Mouse (Mus musculus) ovary, adult 2 months (tissue): ENCODE measurements around the gene Gpr3. TPM values are rescaled to one million over a fixed set of nuclear protein-coding genes. Genes with fewer than 3 reads are reported as not detected.

Experiments used
- polyA plus RNA-seq: library from polyadenylated mRNA; depleted of rRNA; stranded (reverse); fragments of >200 nt; gene quantifications from 2 replicates; pipeline ENCODE4 v1.2.3, GENCODE M21; 2012; rRNA removed

Gpr3 gene
- 8.7 and 10.4 TPM in 2 replicates for polyA plus RNA-seq

DNA sequence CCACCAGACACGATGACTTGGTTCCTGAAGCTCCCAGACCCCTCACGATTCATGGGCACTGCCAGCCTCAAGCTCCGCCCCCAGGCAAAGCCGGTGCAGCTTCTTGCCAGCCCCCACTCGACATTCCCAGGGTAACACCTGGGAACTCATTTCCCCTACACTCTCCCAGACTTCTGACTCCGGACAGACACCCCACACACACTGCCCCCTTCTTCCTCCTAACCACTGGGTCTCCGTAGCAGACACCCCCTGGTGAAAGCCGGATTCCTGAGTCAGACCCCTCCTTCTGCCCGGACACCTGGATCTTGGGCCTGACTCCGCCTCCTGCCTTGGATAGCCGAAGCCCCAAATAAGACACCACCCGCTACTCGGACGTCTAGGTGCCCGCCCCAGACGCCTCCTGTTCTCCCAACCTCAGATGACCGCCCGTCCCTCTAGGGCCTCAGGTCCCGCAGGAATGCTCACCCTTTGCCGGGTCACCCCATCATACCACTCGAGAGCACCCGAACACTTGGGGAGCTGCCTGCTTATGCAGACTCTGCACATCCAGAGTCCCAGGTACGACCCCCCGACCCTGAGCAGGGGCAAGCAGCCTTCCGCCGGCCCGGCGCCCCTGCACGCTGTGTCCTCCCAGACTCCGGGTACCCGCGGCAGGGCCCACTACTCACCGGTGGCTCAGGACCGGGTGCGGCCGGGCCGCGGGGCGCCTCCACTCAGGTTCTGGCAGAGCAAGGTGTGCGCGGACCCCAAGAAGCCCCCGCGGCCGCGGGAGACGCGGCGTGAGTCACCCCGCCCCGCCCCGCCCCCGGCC, at the start of gene Gpr3, which contains the start of gene Cd164l2:
Gpr3 (minus strand) TSS at position 786 of the 811 bp plus-strand sequence.
Cd164l2 (plus strand) TSS at position 381 of the 811 bp plus-strand sequence.

GRCm38 (mm10) chr4:133240490-133240921, 28.2 kb upstream of the Gpr3 start, which contains the start of gene Map3k6:
TSS of gene Map3k6 (plus strand) at chr4:133240818.

Other genes starting within 250 kb of the Gpr3 start
- 1.9 and 2.1 TPM in 2 replicates for gene Fgr, start 238.4 kb downstream of the Gpr3 start, polyA plus RNA-seq
- 61.3 and 61.6 TPM in 2 replicates for gene Ahdc1, start 201.3 kb downstream of the Gpr3 start, polyA plus RNA-seq
- gene Wasf2, start 82.0 kb downstream of the Gpr3 start, polyA plus RNA-seq = 60.3 and 80.2 TPM in 2 replicates
- gene Cd164l2, start 405 bp downstream of the Gpr3 start, polyA plus RNA-seq = 16.8 and 26.0 TPM in 2 replicates
- gene Map3k6, start 28.3 kb upstream of the Gpr3 start, polyA plus RNA-seq = 18.8 and 19.6 TPM in 2 replicates
- gene Sytl1, start 50.6 kb upstream of the Gpr3 start, polyA plus RNA-seq = 12.0 and 13.7 TPM in 2 replicates
- 93.5 and 104 TPM in 2 replicates for gene Tmem222, start 65.3 kb upstream of the Gpr3 start, polyA plus RNA-seq
- gene Wdtc1, start 140.9 kb upstream of the Gpr3 start, polyA plus RNA-seq = 62.7 and 68.1 TPM in 2 replicates
- gene Slc9a1, start 157.2 kb upstream of the Gpr3 start, polyA plus RNA-seq = 55.8 and 58.3 TPM in 2 replicates